Comparison of ENCODE assay signal across 24 mouse cellular contexts in the genomic region with DNA sequence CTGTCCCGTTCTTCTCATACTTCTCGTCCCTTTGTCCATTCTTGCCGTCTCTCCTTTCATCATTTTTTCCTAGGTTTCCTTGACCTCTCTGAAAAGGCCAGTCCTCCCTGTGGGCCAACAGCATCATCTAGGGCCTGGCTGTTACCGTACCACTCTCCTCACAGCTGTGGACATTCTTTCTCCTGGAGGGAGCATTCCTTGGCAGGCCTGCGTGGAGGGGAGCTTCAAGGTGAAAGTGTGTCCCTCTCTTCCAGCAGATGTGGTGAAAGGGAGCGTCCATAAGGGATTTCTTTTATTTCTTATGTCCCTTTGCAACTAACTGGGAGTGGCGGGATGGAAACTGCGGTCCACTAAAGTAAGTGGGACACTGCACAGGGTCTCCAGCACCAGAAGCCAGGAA.
DNase-seq lines count a peak whose midpoint lies in the region; ATAC-seq and TF ChIP-seq lines count a peak whose summit lies in the region.
"Had no signal": no experiment of that assay in that cellular context is flagged by ENCODE, and none has a peak within 500 bp of the region (broad histone marks: within the 10 kb centered on the region; RNA-seq: fewer than 3 reads in every experiment).

No protein-coding gene starts in this region.

- peak overlapping the region; percentile 63; the same call in 1 of the 2 replicates for H3K27ac ChIP-seq in heart, embryonic 10.5 days
- H3K27ac ChIP-seq in heart, embryonic 11.5 days (ENCODE audit: low read depth, low read length): no peak overlapping the region
- peak overlapping the region; percentile 48 for H3K27ac ChIP-seq in heart, embryonic 15.5 days
- H3K27ac ChIP-seq in heart, postnatal 0 days (ENCODE audit: low read depth): no peak overlapping the region
- H3K27ac ChIP-seq: embryonic facial prominence, embryonic 13.5 days; embryonic facial prominence, embryonic 15.5 days; forebrain, embryonic 10.5 days; forebrain, embryonic 12.5 days had no signal

- H3K9me3 ChIP-seq in heart, embryonic 10.5 days: no peaks in the 10 kb centered on the region
- H3K9me3 ChIP-seq in heart, embryonic 11.5 days (replicated peaks; ENCODE audit: control insufficient read depth, low read length): no peaks in the 10 kb centered on the region
- H3K9me3 ChIP-seq in heart, embryonic 15.5 days (replicated peaks): 0 out of 2 replicates have a peak, but pooled peaks cover 6% of the 10 kb centered on the region
- 0 out of 2 replicates have a peak, but pooled peaks cover 3% of the 10 kb centered on the region for H3K9me3 ChIP-seq in heart, postnatal 0 days (replicated peaks; ENCODE audit: control insufficient read depth, low read length)
- H3K9me3 ChIP-seq: embryonic facial prominence, embryonic 13.5 days; embryonic facial prominence, embryonic 15.5 days; forebrain, embryonic 12.5 days had no signal

- H3K4me1 ChIP-seq in heart, embryonic 10.5 days: peaks cover 43% of the 10 kb centered on the region
- H3K4me1 ChIP-seq in heart, embryonic 11.5 days (ENCODE audit: control insufficient read depth, insufficient read depth, low read length): peaks cover 23% of the 10 kb centered on the region
- peaks cover 37% of the 10 kb centered on the region for H3K4me1 ChIP-seq in heart, embryonic 15.5 days (replicated peaks)
- H3K4me1 ChIP-seq in heart, postnatal 0 days (ENCODE audit: control insufficient read depth, insufficient read depth): peaks cover 38% of the 10 kb centered on the region
- H3K4me1 ChIP-seq: embryonic facial prominence, embryonic 13.5 days; embryonic facial prominence, embryonic 15.5 days; forebrain, embryonic 10.5 days; forebrain, embryonic 12.5 days had no signal

- WGBS in heart, embryonic 10.5 days: 68% methylated on average over 8 of the region's 8 CpGs
- 72% methylated on average over 8 of the region's 8 CpGs for WGBS in heart, embryonic 11.5 days (ENCODE audit: insufficient replicate concordance)
- 62% methylated on average over 8 of the region's 8 CpGs for WGBS in heart, embryonic 15.5 days
- 54% methylated on average over 8 of the region's 8 CpGs for WGBS in heart, postnatal 0 days

- no peak overlapping the region for H3K4me3 ChIP-seq in heart, embryonic 10.5 days
- no peak overlapping the region for H3K4me3 ChIP-seq in heart, embryonic 11.5 days (ENCODE audit: low read depth, low read length)
- H3K4me3 ChIP-seq in heart, embryonic 15.5 days: no peak overlapping the region
- H3K4me3 ChIP-seq in heart, postnatal 0 days (ENCODE audit: low read depth, low read length): no peak overlapping the region
- H3K4me3 ChIP-seq: embryonic facial prominence, embryonic 13.5 days; embryonic facial prominence, embryonic 15.5 days; erythroblast, embryonic 14.5 days; forebrain, embryonic 10.5 days; forebrain, embryonic 12.5 days had no signal

- intact Hi-C loops in heart, postnatal 36 days (cut with DNase I): no loop called here
- intact Hi-C loops in heart, postnatal 25 days (cut with DNase I): no loop called here

- no peak for ATAC-seq in heart, embryonic 11.5 days (replicated peaks; ENCODE audit: insufficient number of reproducible peaks, low FRiP score, low TSS enrichment)
- ATAC-seq in heart, embryonic 15.5 days (replicated peaks; ENCODE audit: insufficient number of reproducible peaks, insufficient read depth, low FRiP score, low read depth): no peak
- ATAC-seq in heart, postnatal 0 days (ENCODE audit: insufficient read depth, low read depth): peak; percentile 52; the same call in 1 of the 2 replicates
- ATAC-seq: forebrain, embryonic 14.5 days had no signal

- H3K4me2 ChIP-seq in heart, embryonic 11.5 days: no peak overlapping the region
- H3K4me2 ChIP-seq in heart, embryonic 15.5 days: no peak overlapping the region
- no peak overlapping the region for H3K4me2 ChIP-seq in heart, postnatal 0 days (ENCODE audit: low read depth, low read length)
- H3K4me2 ChIP-seq: embryonic facial prominence, embryonic 13.5 days; embryonic facial prominence, embryonic 15.5 days; forebrain, embryonic 12.5 days had no signal

- H3K9ac ChIP-seq in heart, embryonic 11.5 days (ENCODE audit: low read depth, low read length): no peak overlapping the region
- H3K9ac ChIP-seq in heart, embryonic 15.5 days: no peak overlapping the region
- H3K9ac ChIP-seq in heart, postnatal 0 days (replicated peaks; ENCODE audit: low read depth, low read length): no peak overlapping the region
- H3K9ac ChIP-seq: embryonic facial prominence, embryonic 13.5 days; embryonic facial prominence, embryonic 15.5 days; forebrain, embryonic 12.5 days had no signal

- DNase-seq in heart, embryonic 10.5 days (ENCODE audit: low spot score): no peak
- DNase-seq in heart, postnatal 36 days: no peak
- DNase-seq in heart, postnatal 0 days (ENCODE audit: low spot score): no peak
- DNase-seq in heart, postnatal 25 days (ENCODE audit: low spot score): no peak
- peak; percentile 10 for DNase-seq in testis, postnatal 14 days (ENCODE audit: low spot score)
- no peak for DNase-seq in testis, postnatal 10 days (ENCODE audit: low spot score)
- DNase-seq: adrenal gland, adult 2 months; adrenal gland, postnatal 10 days; adrenal gland, postnatal 25 days; cerebellum, adult 11 months; cerebellum, adult 18-20 months; cerebellum, adult 8-10 months; cerebellum, adult 9-11 months; cerebellum, postnatal 14 days; cerebellum, postnatal 36 days; embryo, embryonic 11 days had no signal

- H3K27me3 ChIP-seq in heart, embryonic 10.5 days (ENCODE audit: insufficient read depth, poor library complexity, severe bottlenecking): no peaks in the 10 kb centered on the region
- H3K27me3 ChIP-seq in heart, embryonic 11.5 days (ENCODE audit: control insufficient read depth, insufficient read depth, low read length): no peaks in the 10 kb centered on the region
- no peaks in the 10 kb centered on the region for H3K27me3 ChIP-seq in heart, embryonic 15.5 days
- no peaks in the 10 kb centered on the region for H3K27me3 ChIP-seq in heart, postnatal 0 days (ENCODE audit: control insufficient read depth, insufficient read depth, low read length)
- H3K27me3 ChIP-seq: embryonic facial prominence, embryonic 13.5 days; embryonic facial prominence, embryonic 15.5 days; forebrain, embryonic 12.5 days had no signal

- no peak for TF ChIP-seq EP300 in heart, postnatal 0 days (IDR thresholded peaks at IDR 0.05; ENCODE audit: low read depth)

- no peak for TF ChIP-seq CTCF in heart, postnatal 0 days (IDR thresholded peaks at IDR 0.05; ENCODE audit: low read depth)

- H3K36me3 ChIP-seq in heart, embryonic 10.5 days: no peaks in the 10 kb centered on the region
- H3K36me3 ChIP-seq in heart, embryonic 11.5 days (ENCODE audit: control insufficient read depth, insufficient read depth, low read length): no peaks in the 10 kb centered on the region
- no peaks in the 10 kb centered on the region for H3K36me3 ChIP-seq in heart, embryonic 15.5 days
- no peaks in the 10 kb centered on the region for H3K36me3 ChIP-seq in heart, postnatal 0 days (replicated peaks; ENCODE audit: control insufficient read depth, insufficient read depth, low read length)
- H3K36me3 ChIP-seq: embryonic facial prominence, embryonic 13.5 days; embryonic facial prominence, embryonic 15.5 days; forebrain, embryonic 10.5 days; forebrain, embryonic 12.5 days had no signal

Comparison
In these comparisons a context has a peak if more than half of its experiments do, and no peak if none do; other contexts are left out.
1. H3K27ac ChIP-seq: peak in heart, embryonic 10.5 days (single experiment) and heart, embryonic 15.5 days (single experiment); none in heart, embryonic 11.5 days (single experiment) and heart, postnatal 0 days (single experiment).